Mouse (Mus musculus) liver, adult 2 months (tissue): ENCODE results near the gene Slc25a1.

Source experiments
- CTCF ChIP-seq: fragments of 200-500 bp; IDR thresholded peaks from 2 replicates; pipeline ENCODE4 v1.5.1; 2011; ENCODE audit warnings: low read depth, low read length, control low read depth
- POLR2A ChIP-seq: fragments of 200-500 bp; IDR thresholded peaks from 2 replicates; pipeline ENCODE4 v1.6.1; 2011; ENCODE audit warnings: low read length, control low read depth; ENCODE audit not compliant: insufficient read depth; ENCODE audit errors: extremely low read depth

DNA sequence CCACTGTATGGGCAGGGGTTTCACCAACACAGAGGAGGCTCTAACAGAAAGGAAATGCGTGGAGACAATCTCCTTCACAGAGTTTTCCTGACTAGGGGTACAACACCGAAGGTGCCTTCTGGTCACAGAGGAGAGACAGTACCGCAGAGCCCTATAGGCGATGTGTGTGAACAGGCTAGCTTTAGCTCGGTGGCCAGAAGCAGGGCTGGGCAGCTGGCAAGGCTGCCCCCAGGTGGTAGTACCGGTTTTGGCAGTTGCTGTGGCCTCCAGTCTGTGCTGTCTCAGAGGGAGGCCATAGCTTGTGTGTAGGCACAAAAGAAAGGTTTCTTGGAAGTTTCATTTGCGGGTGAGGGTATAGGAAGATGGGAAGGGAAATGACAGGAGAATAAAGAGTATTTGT, 10.8 kb upstream of the Slc25a1 start:
- TF ChIP-seq CTCF: peak; percentile 96
- TF ChIP-seq POLR2A: no peak
